Mouse (Mus musculus) bone marrow, adult 2 months (tissue): ENCODE data around the gene Nynrin. TPM values are rescaled to one million over a fixed set of nuclear protein-coding genes. Genes with fewer than 3 reads are reported as not detected.
A peak's percentile ranks its signal among the peaks of the same experiment; 100 is the strongest.

Experiments used
- H3K27ac ChIP-seq: fragments of 200-500 bp; 2 replicates; pipeline ENCODE4 v1.5.1; 2012; ENCODE audit warnings: low read depth, mild to moderate bottlenecking, control low read depth, inconsistent platforms, low read length; ENCODE audit not compliant: control insufficient read depth, poor library complexity, insufficient read depth
- H3K4me1 ChIP-seq: fragments of 200-500 bp; 2 replicates; pipeline ENCODE4 v1.6.1; 2011; ENCODE audit warnings: low read length; ENCODE audit not compliant: control insufficient read depth, insufficient read depth
- H3K4me3 ChIP-seq: fragments of 200-500 bp; replicated peaks from 2 replicates; pipeline ENCODE3; 2011; ENCODE audit warnings: mild to moderate bottlenecking, low read depth, low read length, control low read depth; ENCODE audit not compliant: control insufficient read depth
- CTCF ChIP-seq: fragments of 200-500 bp; IDR thresholded peaks from 2 replicates; pipeline ENCODE4 v1.5.1; 2011; ENCODE audit warnings: low read length, control low read depth; ENCODE audit not compliant: control insufficient read depth, insufficient read depth
- POLR2A ChIP-seq: fragments of 200-500 bp; IDR thresholded peaks from 2 replicates; pipeline ENCODE4 v1.6.1; 2011; ENCODE audit warnings: low read depth, mild to moderate bottlenecking, control low read depth, low read length, borderline replicate concordance; ENCODE audit not compliant: control insufficient read depth
- WGBS: fragments of 180-500 bp; shearing (Covaris S2); methylation state at CpG from one replicate; pipeline ENCODE4 v1.1.7; 2018; 5-methylcytosine and 5-hydroxymethylcytosine counted together
- polyA plus RNA-seq: library from polyadenylated mRNA; stranded (reverse); fragments of >200 nt; gene quantifications from 2 replicates; pipeline ENCODE4 v1.2.4, GENCODE M21; 2011; ENCODE audit warnings: low replicate concordance; ENCODE audit not compliant: missing spikeins, insufficient read depth, insufficient read length

Gene Nynrin
- polyA plus RNA-seq, 1 experiment, result 1.3 TPM

DNA sequence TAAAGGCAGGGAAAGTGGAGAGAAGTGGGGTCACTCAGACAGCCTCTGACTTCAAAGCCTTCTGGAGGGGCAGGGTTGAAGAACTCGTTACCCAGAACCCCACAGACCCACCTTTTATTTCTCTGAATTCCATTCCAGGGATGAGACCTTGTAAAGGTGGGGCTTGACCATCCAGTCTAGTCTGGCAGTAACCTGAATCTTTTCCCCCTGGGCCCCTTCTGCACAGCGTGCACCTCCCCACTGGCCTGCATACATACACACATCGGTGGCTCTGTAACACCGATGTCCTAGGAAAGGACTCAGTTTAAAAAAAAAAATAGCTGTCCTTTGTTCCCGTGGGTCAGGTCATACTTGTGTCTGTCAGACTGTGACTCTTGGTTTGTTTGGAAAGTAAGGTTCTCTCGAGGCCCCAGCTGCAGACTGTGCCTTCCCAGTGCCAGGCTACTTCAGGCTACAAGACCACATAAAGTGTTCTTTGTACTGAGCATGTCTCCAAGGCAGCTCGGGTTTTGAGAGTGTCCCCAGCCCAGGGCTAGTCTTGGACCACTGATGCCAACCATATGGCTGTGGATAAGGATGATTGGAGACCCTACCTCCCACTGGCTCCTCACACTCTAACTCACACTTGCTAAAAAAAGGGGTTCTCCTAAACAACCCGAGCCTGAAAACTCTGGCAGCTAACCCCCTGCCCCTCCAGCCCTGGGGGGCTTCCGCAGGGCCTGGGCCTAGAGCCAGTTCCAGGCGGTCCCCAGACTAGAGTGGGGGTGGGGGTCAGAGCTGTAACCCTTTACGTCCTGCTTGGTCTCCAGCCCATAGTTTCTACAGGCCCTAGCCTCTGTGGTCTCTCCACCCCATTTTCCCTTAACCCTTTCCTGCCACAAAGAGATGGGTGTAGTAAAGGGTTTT lies 911 bp upstream of the Nynrin start:
- H3K27ac ChIP-seq, result no peak overlapping the region
- TF ChIP-seq POLR2A (no peak), CTCF (no peak)
- 32% methylated on average over 11 of the region's 11 CpGs for WGBS
- H3K4me3 ChIP-seq, result no peak overlapping the region
- peaks cover 1% of the 10 kb centered on the region; the same call in 1 of the 2 replicates for H3K4me1 ChIP-seq

- H3K4me3 ChIP-seq, result peak overlapping the region; percentile 58
- H3K27ac ChIP-seq, result no peak overlapping the region; the same call in 1 of the 2 replicates
- no peak for TF ChIP-seq POLR2A
- TF ChIP-seq CTCF, result no peak
- WGBS, result 5% methylated on average over 9 of the region's 9 CpGs
- H3K4me1 ChIP-seq, result peaks cover 1% of the 10 kb centered on the region; the same call in 1 of the 2 replicates
These were observed 743 bp downstream of the Nynrin start for GRCm38 (mm10) chr14:55854406-55855100.

- WGBS, result 38% methylated on average over 4 of the region's 4 CpGs
- Histone ChIP-seq H3K27ac (no peak overlapping the region), H3K4me3 (no peak overlapping the region), H3K4me1 (peaks cover 1% of the 10 kb centered on the region; the same call in 1 of the 2 replicates)
- no peak for TF ChIP-seq POLR2A
- TF ChIP-seq CTCF, result no peak
These were observed 1.3 kb downstream of the Nynrin start for GRCm38 (mm10) chr14:55855101-55855561.

DNA sequence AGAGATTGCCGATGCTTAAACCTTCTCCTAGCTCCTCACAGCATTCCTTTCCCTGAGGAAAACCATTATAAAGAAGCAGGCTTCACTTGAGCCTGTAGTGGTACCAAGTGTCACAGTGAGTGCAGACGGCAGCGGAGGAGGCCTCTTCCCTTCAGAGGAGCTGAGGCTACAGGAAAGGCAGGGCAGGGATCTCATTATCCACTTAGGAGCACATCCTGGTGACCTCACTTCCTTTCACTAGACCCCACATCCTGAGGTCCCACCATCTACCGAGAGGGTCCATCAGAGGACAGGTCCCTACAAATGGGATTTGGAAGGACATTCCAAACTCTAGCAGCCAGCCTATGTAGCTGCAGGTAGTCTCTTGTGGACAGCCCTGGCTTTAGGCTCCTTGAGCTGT lies 3.8 kb downstream of the Nynrin start:
- Histone ChIP-seq H3K4me1 (peaks cover 1% of the 10 kb centered on the region; the same call in 1 of the 2 replicates), H3K27ac (no peak overlapping the region), H3K4me3 (no peak overlapping the region)
- TF ChIP-seq POLR2A (no peak), CTCF (no peak)
- 76% methylated on average over 4 of the region's 4 CpGs for WGBS

- no peak overlapping the region for H3K4me3 ChIP-seq
- no peak for TF ChIP-seq POLR2A
- no peak for TF ChIP-seq CTCF
- 86% methylated on average over 6 of the region's 6 CpGs for WGBS
- no peaks in the 10 kb centered on the region for H3K4me1 ChIP-seq
- no peak overlapping the region for H3K27ac ChIP-seq
These were observed 8.4 kb downstream of the Nynrin start for GRCm38 (mm10) chr14:55862186-55862585.

GRCm38 (mm10) chr14:55862970-55863369 lies 9.2 kb downstream of the Nynrin start:
- Histone ChIP-seq H3K27ac (no peak overlapping the region), H3K4me3 (no peak overlapping the region), H3K4me1 (no peaks in the 10 kb centered on the region)
- TF ChIP-seq CTCF, result no peak
- TF ChIP-seq POLR2A, result no peak
- WGBS, result 87% methylated on average over 10 of the region's 10 CpGs

DNA sequence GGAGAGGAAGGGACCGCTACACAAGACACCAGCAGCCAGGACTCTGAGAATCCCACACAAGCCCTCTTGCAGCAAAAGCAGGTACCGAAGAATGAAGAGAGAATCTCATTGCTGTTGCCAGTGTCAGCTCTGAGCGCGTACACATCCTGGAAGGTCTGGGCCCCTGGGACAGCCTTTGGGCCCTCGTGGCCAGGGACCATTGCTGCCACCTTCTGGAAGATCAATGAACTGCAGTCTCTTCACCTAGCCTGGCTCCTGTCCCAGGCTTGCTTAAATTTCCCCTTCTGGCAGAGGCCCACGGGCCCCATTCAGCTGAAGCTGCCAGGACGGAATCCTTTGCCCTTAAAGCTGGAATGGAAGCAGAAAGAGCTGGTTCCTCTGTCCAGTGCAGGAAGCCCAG lies 10.0 kb downstream of the Nynrin start:
- Histone ChIP-seq H3K4me3 (no peak overlapping the region), H3K4me1 (no peaks in the 10 kb centered on the region), H3K27ac (no peak overlapping the region)
- TF ChIP-seq CTCF, result peak; percentile 83
- no peak for TF ChIP-seq POLR2A
- 34% methylated on average over 7 of the region's 7 CpGs for WGBS

DNA sequence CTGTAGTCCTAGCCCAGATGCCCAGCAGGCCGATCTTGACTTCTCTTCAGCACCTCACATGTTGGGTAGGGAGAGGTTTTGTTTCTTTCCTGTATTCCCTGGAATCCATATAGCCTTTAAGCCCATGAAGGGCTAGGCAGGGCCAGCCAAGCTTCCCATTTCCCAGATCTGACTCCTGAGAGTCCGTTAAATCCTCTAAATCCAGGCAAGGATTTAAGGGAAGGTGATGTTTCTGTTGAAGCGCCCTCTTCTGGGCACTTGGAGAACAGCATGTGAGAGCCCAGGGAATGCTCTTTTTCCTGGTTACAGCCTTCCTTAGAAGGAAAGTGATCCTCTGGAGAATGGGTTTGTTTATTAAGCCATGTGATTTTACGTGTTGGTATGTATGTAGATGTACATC lies 13.2 kb downstream of the Nynrin start:
- TF ChIP-seq POLR2A (no peak), CTCF (peak; percentile 34)
- WGBS, result 39% methylated on average over 4 of the region's 4 CpGs
- H3K4me3 ChIP-seq, result no peak overlapping the region

More for the DNA sequence above, 13.2 kb downstream of the Nynrin start:
- Histone ChIP-seq H3K4me1 (no peaks in the 10 kb centered on the region), H3K27ac (no peak overlapping the region)
